Mouse (Mus musculus): Measurements from ENCODE around the gene Foxs1.

- TF ChIP-seq GATA1 (IDR thresholded peaks at IDR 0.05; ENCODE audit: borderline replicate concordance, low read length), result no peak
- no peak for TF ChIP-seq FLI1 (IDR thresholded peaks at IDR 0.05; ENCODE audit: low read length)
Measured at GRCm38 (mm10) chr2:152958116-152958515, 25.1 kb upstream of the Foxs1 start.
